Mouse (Mus musculus): Measurements from ENCODE around the gene Fcer1a.
"Not testable (repeated sequence)": the region's sequence is repeated elsewhere in the genome, so short reads cannot be mapped to it uniquely, and the experiment has no call there.

Gene Fcer1a

DNA sequence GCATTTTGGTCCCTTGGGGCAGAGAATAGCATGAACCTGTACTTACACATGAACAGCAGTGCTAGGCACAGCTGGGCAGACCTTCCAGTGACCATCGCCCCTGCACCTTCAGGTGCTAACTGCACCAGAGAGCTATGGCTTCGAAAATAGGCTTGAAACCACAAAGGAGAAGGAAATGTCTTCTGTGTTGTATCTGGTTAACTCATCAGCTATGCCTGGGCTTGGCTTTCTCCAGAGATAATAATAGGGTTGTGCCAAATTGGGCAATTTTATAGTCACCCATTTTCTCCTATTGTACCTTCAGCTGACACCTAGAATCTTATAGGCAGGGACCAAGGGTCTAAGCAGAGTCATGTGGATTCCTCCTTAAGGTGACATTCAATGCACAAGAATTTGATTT is at the start of gene Fcer1a:
TSS of gene Fcer1a (minus strand) at position 134 of the 400 bp plus-strand sequence.
- DNase-seq, result no peak

DNA sequence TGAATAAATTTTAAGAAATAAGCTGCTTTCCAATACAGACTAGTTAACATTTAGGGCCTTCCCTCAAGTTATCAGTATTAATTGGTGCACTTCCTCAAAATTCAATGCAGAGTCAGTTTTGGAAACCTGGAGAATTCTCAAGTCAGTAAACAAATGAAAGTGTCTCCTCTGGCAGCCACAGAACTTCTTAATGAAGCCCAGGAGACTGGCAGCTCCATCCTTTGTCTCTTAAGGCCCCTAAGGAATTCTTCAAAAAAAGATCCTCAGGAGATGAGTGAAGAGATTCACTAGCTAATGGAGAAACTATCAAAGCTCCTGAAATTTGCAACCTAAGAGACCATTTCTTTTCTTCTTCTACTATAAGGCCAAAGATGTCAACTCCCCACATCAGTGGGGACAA is 38.7 kb upstream of the Fcer1a start, which contains the start of gene Olfr418:
TSS of gene Olfr418 (plus strand) at position 301 of the 400 bp plus-strand sequence.
- no peak for DNase-seq

GRCm38 (mm10) chr1:173249888-173250287 is 22.9 kb upstream of the Fcer1a start:
- no peak for DNase-seq

GRCm38 (mm10) chr1:173237004-173237403 is 10.0 kb upstream of the Fcer1a start:
- DNase-seq, result not testable (repeated sequence)

DNA sequence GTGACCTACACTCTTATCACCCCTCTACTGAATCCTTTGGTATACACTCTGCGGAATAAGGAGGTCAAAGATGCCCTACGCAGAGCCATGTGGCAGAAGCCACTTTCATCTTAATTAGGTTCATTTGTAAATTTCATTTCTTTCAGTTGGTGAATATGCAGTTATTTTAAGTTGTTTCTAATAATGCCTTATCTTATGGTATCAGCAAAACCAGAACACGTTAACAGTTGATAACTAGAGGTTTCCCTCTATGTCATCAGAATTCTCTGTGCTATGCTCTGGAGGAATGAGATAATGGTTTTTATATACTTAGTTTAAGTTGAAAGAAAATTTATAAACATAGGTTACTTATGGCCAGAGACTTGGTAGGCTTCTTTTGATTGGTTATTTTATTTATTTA is 10.5 kb downstream of the Fcer1a start:
- no peak for DNase-seq

DNA sequence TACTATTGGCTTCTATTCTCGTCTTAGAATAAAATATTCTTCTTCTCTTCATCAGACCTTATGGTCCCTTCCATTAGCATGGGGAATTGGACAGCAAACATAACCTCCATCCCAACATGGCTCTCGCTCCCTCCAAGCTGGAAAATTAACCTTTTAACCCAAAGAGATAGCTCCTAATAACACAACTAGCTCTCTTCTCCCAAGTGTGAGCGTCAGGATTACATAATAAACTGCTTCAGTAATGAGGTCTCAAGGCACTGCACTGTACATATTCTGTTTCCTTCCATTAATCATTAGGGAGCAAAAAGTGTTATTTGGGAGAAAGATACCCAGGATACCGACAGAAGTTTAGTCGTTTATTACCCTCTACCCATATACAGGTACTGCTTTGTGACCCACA is 14.9 kb downstream of the Fcer1a start, which contains the start of gene Olfr1404:
TSS of gene Olfr1404 (plus strand) at position 301 of the 400 bp plus-strand sequence.
- DNase-seq, result no peak

DNA sequence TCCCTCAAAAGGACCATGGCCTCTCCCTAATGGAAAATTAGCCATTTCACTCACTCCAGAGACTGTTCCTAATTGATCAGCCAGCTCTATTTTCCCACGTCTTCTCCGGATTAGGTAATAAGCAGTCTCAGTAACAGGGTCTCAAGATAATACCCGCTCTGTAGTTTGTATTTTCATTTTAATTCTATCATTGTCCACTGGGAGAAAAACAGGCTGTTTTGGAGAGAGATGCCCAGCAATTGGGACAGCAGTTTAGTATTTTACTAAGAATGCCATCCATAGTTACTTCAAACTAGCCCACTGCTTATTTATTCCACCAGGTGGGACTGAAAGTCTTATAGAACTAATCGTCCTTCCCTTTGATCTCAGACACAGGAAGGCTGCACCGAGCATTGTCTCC is 29.5 kb downstream of the Fcer1a start, which contains the start of gene Olfr218:
TSS of gene Olfr218 (plus strand) at position 301 of the 400 bp plus-strand sequence.
- no peak for DNase-seq

GRCm38 (mm10) chr1:173196359-173196758 is 30.7 kb downstream of the Fcer1a start:
- DNase-seq, result no peak

GRCm38 (mm10) chr1:173192059-173192458 is 35.0 kb downstream of the Fcer1a start:
- DNase-seq, result no peak

GRCm38 (mm10) chr1:173190540-173190939 is 36.5 kb downstream of the Fcer1a start, which contains the start of gene Olfr1406:
Olfr1406 (minus strand) TSS chr1:173190640.
- no peak for DNase-seq

DNA sequence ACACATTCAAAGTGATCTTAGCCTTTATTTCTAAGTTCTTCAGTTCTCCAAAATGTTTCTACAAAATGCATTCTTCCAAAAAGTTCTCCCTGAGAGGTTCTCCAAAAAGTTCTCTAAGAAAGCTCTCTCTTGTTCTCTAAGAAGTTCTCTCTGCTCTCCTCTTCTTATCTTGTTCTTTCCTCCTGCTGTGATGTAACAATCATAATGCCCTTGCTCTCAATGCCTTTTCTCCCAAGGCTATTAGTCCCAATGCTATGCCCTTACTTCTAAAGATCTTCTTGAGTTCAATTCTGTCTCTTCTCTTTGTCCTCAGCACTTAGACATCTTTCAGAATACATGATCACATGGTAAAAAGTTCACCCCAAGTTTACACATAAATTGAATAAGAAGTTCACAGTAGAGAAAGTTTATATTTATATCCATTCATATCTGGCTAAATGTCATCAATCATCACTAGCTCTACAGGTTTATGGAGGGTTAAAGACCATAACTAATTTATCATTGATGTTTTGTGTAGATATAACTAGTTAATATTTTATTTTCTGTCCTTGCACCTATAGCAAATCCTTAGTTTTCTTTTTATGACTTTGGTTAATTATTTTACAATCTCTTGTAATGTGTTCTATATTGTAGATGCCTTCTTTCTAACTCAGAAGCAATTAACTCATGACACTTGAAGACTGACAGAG is 52.7 kb downstream of the Fcer1a start:
- DNase-seq, result no peak

All from cerebellum, adult 9-10 months (tissue).